Mouse (Mus musculus) cerebellum, adult 11 months (tissue): ENCODE measurements around the gene Pacsin3.

ENCODE experiments used
- DNase-seq: peaks from one replicate; pipeline ENCODE4 v3.0.0; 2022

Gene Pacsin3

GRCm38 (mm10) chr2:91263692-91264660 is 8.2 kb downstream of the Pacsin3 start:
- DNase-seq, result no peak

- peak; percentile 98 for DNase-seq
Measured at GRCm38 (mm10) chr2:91264711-91265681, 9.2 kb downstream of the Pacsin3 start, which contains the start of gene Arfgap2. Gene Arfgap2, plus strand, starts transcription at chr2:91264974.

- DNase-seq, result no peak
Measured at GRCm38 (mm10) chr2:91268042-91268441, 12.3 kb downstream of the Pacsin3 start.

- no peak for DNase-seq
Measured at GRCm38 (mm10) chr2:91268706-91269105, 13.0 kb downstream of the Pacsin3 start.

GRCm38 (mm10) chr2:91269687-91270133 is 14.0 kb downstream of the Pacsin3 start:
- DNase-seq, result peak; percentile 66

GRCm38 (mm10) chr2:91278749-91279371 is 23.1 kb downstream of the Pacsin3 start:
- DNase-seq, result no peak

- DNase-seq, result no peak
Measured at GRCm38 (mm10) chr2:91279372-91279755, 23.6 kb downstream of the Pacsin3 start.

GRCm38 (mm10) chr2:91281366-91281765 is 25.6 kb downstream of the Pacsin3 start:
- no peak for DNase-seq

GRCm38 (mm10) chr2:91283972-91284371 is 28.2 kb downstream of the Pacsin3 start:
- no peak for DNase-seq

- peak; percentile 75 for DNase-seq
Measured at GRCm38 (mm10) chr2:91284375-91285199, 28.8 kb downstream of the Pacsin3 start.

- DNase-seq, result peak; percentile 79
Measured at GRCm38 (mm10) chr2:91285885-91286505, 30.2 kb downstream of the Pacsin3 start.

- no peak for DNase-seq
Measured at GRCm38 (mm10) chr2:91287563-91287962, 31.8 kb downstream of the Pacsin3 start.

GRCm38 (mm10) chr2:91291197-91292007 is 35.6 kb downstream of the Pacsin3 start:
- DNase-seq, result no peak

- DNase-seq, result no peak
Measured at GRCm38 (mm10) chr2:91294226-91294625, 38.5 kb downstream of the Pacsin3 start.

- no peak for DNase-seq
Measured at GRCm38 (mm10) chr2:91295895-91296294, 40.1 kb downstream of the Pacsin3 start.

GRCm38 (mm10) chr2:91299156-91299555 is 43.4 kb downstream of the Pacsin3 start:
- no peak for DNase-seq

GRCm38 (mm10) chr2:91300784-91301183 is 45.0 kb downstream of the Pacsin3 start:
- no peak for DNase-seq

- no peak for DNase-seq
Measured at GRCm38 (mm10) chr2:91301836-91302235, 46.1 kb downstream of the Pacsin3 start.

- no peak for DNase-seq
Measured at GRCm38 (mm10) chr2:91302845-91303244, 47.1 kb downstream of the Pacsin3 start.

- DNase-seq, result no peak
Measured at GRCm38 (mm10) chr2:91305926-91306325, 50.2 kb downstream of the Pacsin3 start.
